Mouse (Mus musculus) forebrain, embryonic 16.5 days (tissue): ENCODE data around the gene Kmt5b. TPM values are rescaled to one million over a fixed set of nuclear protein-coding genes. Genes with fewer than 3 reads are reported as not detected.

Experiments
- ATAC-seq: fragments of 200-750 bp; cut with Nextera tagmentation; 2 replicates; pipeline ENCODE4 v1.8.0; 2017; ENCODE audit warnings: mild to moderate bottlenecking, moderate library complexity
- H3K27ac ChIP-seq: fragments of 300-500 bp; sonication (generic); 2 replicates; pipeline ENCODE4 v1.5.1; 2014; ENCODE audit warnings: low read length, control low read depth
- H3K27me3 ChIP-seq: fragments of 300-500 bp; sonication (generic); replicated peaks from 2 replicates; pipeline ENCODE4 v1.6.1; 2014; ENCODE audit warnings: low read length; ENCODE audit not compliant: control insufficient read depth, insufficient read depth
- H3K36me3 ChIP-seq: fragments of 300-500 bp; sonication (generic); 2 replicates; pipeline ENCODE4 v1.6.1; 2014; ENCODE audit not compliant: control insufficient read depth, insufficient read depth
- H3K4me1 ChIP-seq: fragments of 300-500 bp; sonication (generic); replicated peaks from 2 replicates; pipeline ENCODE4 v1.6.1; 2014; ENCODE audit warnings: low read length; ENCODE audit not compliant: control insufficient read depth, insufficient read depth
- H3K4me2 ChIP-seq: fragments of 300-500 bp; sonication (generic); 2 replicates; pipeline ENCODE4 v1.6.1; 2014; ENCODE audit warnings: mild to moderate bottlenecking, low read length, control low read depth
- H3K4me3 ChIP-seq: fragments of 300-500 bp; sonication (generic); replicated peaks from 2 replicates; pipeline ENCODE4 v1.5.1; 2014; ENCODE audit warnings: mild to moderate bottlenecking, low read length, control low read depth
- H3K9ac ChIP-seq: fragments of 300-500 bp; sonication (generic); replicated peaks from 2 replicates; pipeline ENCODE4 v1.6.1; 2014; ENCODE audit warnings: low read depth, low read length, control low read depth
- H3K9me3 ChIP-seq: fragments of 300-500 bp; sonication (generic); 2 replicates; pipeline ENCODE4 v1.6.1; 2016; ENCODE audit warnings: low read length; ENCODE audit not compliant: control insufficient read depth
- WGBS: fragments of 180-500 bp; shearing (Covaris S2); extraction: QIAGEN DNeasy Blood & Tissue Kit; methylation state at CpG from one replicate; pipeline ENCODE4 v1.1.7; 2014; 5-methylcytosine and 5-hydroxymethylcytosine counted together
- polyA plus RNA-seq: library from polyadenylated mRNA; unstranded; fragments of >200 nt; fragmentation: Nextera tagmentation; extraction: Ambion mirVana; gene quantifications from 2 replicates; pipeline ENCODE4 v1.2.1, GENCODE M21; 2015

Gene Kmt5b
- polyA plus RNA-seq, 1 experiment from 2014 or later, result 56.7 TPM

DNA sequence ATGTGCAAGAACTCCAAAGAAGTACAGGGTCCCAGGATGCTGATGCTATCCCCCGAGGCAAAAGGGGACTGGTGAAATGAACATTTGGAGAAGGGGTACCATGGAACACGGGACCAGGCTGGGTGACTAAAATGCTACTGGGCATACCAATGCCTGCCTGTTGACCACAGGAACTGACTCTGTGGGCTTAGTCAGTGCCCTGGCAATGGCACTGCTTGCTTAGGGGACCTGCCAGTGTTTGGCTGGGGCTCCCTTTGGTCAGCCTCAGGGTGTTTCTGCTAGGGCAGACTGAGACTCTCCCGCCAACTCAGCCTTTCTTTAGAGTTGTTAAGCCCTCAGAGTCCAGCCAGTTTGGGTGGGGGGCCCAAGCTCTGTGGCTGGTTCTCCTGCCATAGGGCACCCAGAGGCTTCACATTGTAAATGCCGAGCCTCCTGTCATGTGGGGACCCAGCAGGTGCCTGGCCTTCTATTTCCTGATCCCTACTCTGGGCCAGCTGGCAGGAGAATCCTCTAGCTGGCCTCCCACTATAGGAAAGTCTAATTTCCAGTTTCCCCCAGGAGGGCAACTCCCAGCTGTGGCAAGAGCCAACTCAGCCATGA is 1.9 kb upstream of the Kmt5b start:
- no peaks in the 10 kb centered on the region for H3K36me3 ChIP-seq
- 86% methylated on average over 4 of the region's 4 CpGs for WGBS
- no peaks in the 10 kb centered on the region for H3K9me3 ChIP-seq
- no peaks in the 10 kb centered on the region for H3K27me3 ChIP-seq
- no peak overlapping the region for H3K4me2 ChIP-seq
- H3K4me3 ChIP-seq, result no peak overlapping the region
- H3K27ac ChIP-seq, result no peak overlapping the region
- peaks cover 18% of the 10 kb centered on the region for H3K4me1 ChIP-seq
- no peak for ATAC-seq
- H3K9ac ChIP-seq, result no peak overlapping the region

DNA sequence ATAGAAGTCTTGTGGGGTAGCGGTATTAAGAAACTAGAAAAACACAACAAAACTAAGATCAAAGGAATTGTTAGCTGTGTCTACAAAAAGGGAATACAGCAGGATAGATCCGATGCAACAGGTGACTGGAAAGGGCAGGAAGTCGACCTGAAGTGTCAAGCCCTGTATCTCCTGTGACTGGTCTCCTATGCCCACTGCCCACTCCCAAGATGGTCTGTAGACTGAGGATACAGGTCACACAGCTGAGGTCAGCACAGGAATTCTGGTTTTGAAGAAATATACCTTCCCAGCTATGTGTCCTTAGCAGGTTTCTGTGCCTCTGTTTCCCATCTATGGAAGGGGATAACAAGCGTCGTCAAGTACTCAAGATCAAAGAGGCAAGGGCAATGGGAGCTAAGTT is 843 bp upstream of the Kmt5b start:
- WGBS, result 92% methylated on average over 5 of the region's 5 CpGs
- Histone ChIP-seq H3K4me2 (peak overlapping the region; percentile 91), H3K9ac (peak overlapping the region; percentile 100), H3K4me3 (no peak overlapping the region; the same call in 1 of the 2 replicates), H3K9me3 (no peaks in the 10 kb centered on the region), H3K4me1 (peaks cover 20% of the 10 kb centered on the region), H3K27ac (peak overlapping the region; percentile 100), H3K36me3 (no peaks in the 10 kb centered on the region), H3K27me3 (no peaks in the 10 kb centered on the region)
- ATAC-seq, result no peak

- H3K9me3 ChIP-seq, result no peaks in the 10 kb centered on the region
- peak overlapping the region; percentile 100 for H3K27ac ChIP-seq
- H3K4me1 ChIP-seq, result peaks cover 20% of the 10 kb centered on the region
- peak overlapping the region; percentile 91 for H3K4me2 ChIP-seq
- H3K27me3 ChIP-seq, result no peaks in the 10 kb centered on the region
- under 1% methylated on average over 111 of the region's 111 CpGs for WGBS
- H3K4me3 ChIP-seq, result peak overlapping the region; percentile 92
- H3K9ac ChIP-seq, result peak overlapping the region; percentile 100
- ATAC-seq, result peak; percentile 54
- H3K36me3 ChIP-seq, result no peaks in the 10 kb centered on the region
Measured at GRCm38 (mm10) chr19:3767781-3768696, 818 bp downstream of the Kmt5b start.

DNA sequence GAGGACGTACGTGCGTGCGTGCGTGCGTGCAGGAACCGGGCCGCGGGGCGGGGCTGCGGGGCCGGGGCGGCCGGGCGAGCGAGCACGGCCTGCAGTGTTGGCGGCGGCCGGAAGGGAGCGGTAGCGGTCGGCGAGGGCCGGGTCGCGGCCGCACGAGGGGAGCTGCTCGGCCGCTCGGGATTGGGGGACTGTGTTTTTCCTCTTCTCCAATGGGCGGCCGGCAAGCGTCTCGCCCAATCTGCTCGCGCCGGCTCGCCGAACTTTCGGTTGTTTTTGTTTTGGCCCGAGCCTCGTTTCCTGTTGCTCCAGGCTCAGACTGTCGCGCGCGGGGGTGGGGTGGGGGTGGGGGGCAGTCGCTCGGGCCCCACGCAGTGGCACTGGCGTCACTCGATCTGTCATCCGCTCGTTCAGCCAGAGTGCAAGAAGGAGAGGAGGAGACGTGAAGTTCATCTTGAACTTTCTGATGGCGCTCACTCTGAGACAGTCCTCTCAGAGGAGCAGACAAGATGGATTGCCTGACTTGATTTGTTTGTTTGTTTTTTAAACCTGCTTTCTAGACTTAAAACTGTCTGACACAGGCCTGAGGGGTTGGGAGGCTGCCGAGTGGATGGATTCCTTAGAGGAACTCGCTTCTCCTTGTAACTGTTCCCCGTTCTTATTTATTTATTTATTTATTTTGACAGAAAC is 1.6 kb downstream of the Kmt5b start:
- ATAC-seq, result peak; percentile 90

GRCm38 (mm10) chr19:3769533-3769932 is 2.3 kb downstream of the Kmt5b start:
- H3K4me1 ChIP-seq, result peaks cover 20% of the 10 kb centered on the region
- no peak overlapping the region; the same call in 1 of the 2 replicates for H3K9ac ChIP-seq

More for the DNA sequence above, 1.6 kb downstream of the Kmt5b start:
- WGBS, result 1% methylated on average over 59 of the region's 60 CpGs
- Histone ChIP-seq H3K4me2 (peak overlapping the region; percentile 69), H3K9ac (peak overlapping the region; percentile 100), H3K4me3 (peak overlapping the region; percentile 92), H3K9me3 (no peaks in the 10 kb centered on the region), H3K27me3 (no peaks in the 10 kb centered on the region), H3K4me1 (peaks cover 20% of the 10 kb centered on the region), H3K27ac (peak overlapping the region; percentile 100), H3K36me3 (no peaks in the 10 kb centered on the region)

DNA sequence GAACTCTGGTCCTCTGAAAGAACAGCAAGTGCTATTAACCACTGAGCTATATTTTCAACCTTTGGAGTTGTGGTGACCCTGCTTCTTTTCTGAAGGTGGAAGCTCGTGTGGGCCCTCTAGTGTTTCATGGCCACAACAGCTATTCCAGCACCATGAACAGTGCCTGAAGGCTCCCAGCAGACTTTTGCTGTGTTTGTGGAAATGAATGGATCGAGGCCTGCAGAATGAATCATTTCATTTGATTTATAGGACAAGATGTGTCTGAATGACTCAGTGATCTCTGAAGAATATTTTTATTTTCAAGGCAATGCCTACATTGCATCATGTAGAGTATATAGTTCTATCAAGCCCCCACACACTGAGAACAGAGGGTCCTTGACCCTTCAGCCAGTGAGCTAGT is 6.9 kb downstream of the Kmt5b start:
- WGBS, result 77% methylated on average over 2 of the region's 2 CpGs
- H3K36me3 ChIP-seq, result no peaks in the 10 kb centered on the region
- no peak overlapping the region for H3K9ac ChIP-seq
- H3K4me3 ChIP-seq, result no peak overlapping the region
- H3K4me1 ChIP-seq, result peaks cover 13% of the 10 kb centered on the region
- no peaks in the 10 kb centered on the region for H3K27me3 ChIP-seq
- no peak overlapping the region for H3K4me2 ChIP-seq
- no peak for ATAC-seq
- no peak overlapping the region for H3K27ac ChIP-seq
- no peaks in the 10 kb centered on the region for H3K9me3 ChIP-seq

More at GRCm38 (mm10) chr19:3769533-3769932, 2.3 kb downstream of the Kmt5b start:
- no peaks in the 10 kb centered on the region for H3K36me3 ChIP-seq
- H3K4me3 ChIP-seq, result peak overlapping the region; percentile 92
- peak overlapping the region; percentile 69 for H3K4me2 ChIP-seq
- no peaks in the 10 kb centered on the region for H3K9me3 ChIP-seq
- no peak overlapping the region for H3K27ac ChIP-seq
- ATAC-seq, result no peak
- H3K27me3 ChIP-seq, result no peaks in the 10 kb centered on the region
- WGBS, result 86% methylated on average over 6 of the region's 6 CpGs

- H3K4me2 ChIP-seq, result no peak overlapping the region
- H3K36me3 ChIP-seq, result peaks cover 4% of the 10 kb centered on the region; the same call in 1 of the 2 replicates
- no peaks in the 10 kb centered on the region for H3K27me3 ChIP-seq
- H3K9ac ChIP-seq, result no peak overlapping the region
- WGBS, result 85% methylated on average over 8 of the region's 8 CpGs
- H3K4me3 ChIP-seq, result no peak overlapping the region
- ATAC-seq, result no peak
- no peaks in the 10 kb centered on the region for H3K9me3 ChIP-seq
- H3K4me1 ChIP-seq, result no peaks in the 10 kb centered on the region
- no peak overlapping the region for H3K27ac ChIP-seq
Measured at GRCm38 (mm10) chr19:3778713-3779112, 11.5 kb downstream of the Kmt5b start.

GRCm38 (mm10) chr19:3790077-3790476 is 22.9 kb downstream of the Kmt5b start:
- Histone ChIP-seq H3K9me3 (no peaks in the 10 kb centered on the region), H3K4me1 (no peaks in the 10 kb centered on the region), H3K4me3 (no peak overlapping the region), H3K9ac (no peak overlapping the region), H3K36me3 (peaks cover 20% of the 10 kb centered on the region), H3K27ac (no peak overlapping the region; the same call in 1 of the 2 replicates), H3K4me2 (no peak overlapping the region), H3K27me3 (no peaks in the 10 kb centered on the region)
- no peak for ATAC-seq
- 91% methylated on average over 1 of the region's 1 CpGs for WGBS

GRCm38 (mm10) chr19:3805526-3805925 is 38.3 kb downstream of the Kmt5b start:
- WGBS, result 91% methylated on average over 7 of the region's 7 CpGs
- no peaks in the 10 kb centered on the region for H3K9me3 ChIP-seq
- H3K4me1 ChIP-seq, result no peaks in the 10 kb centered on the region
- no peak overlapping the region for H3K9ac ChIP-seq
- no peak overlapping the region for H3K4me3 ChIP-seq
- H3K27me3 ChIP-seq, result no peaks in the 10 kb centered on the region
- H3K36me3 ChIP-seq, result peaks cover 56% of the 10 kb centered on the region
- H3K27ac ChIP-seq, result no peak overlapping the region
- no peak for ATAC-seq
- H3K4me2 ChIP-seq, result no peak overlapping the region
